Mouse (Mus musculus) midbrain, embryonic 14.5 days (tissue): ENCODE measurements around the gene Evi5l. TPM values are rescaled to one million over a fixed set of nuclear protein-coding genes. Genes with fewer than 3 reads are reported as not detected.

Experiments used
- ATAC-seq: fragments of 200-750 bp; cut with Nextera tagmentation; 2 replicates; pipeline ENCODE4 v1.8.0; 2017; ENCODE audit warnings: moderate number of reproducible peaks, moderate library complexity; ENCODE audit not compliant: low FRiP score, low TSS enrichment
- DNase-seq: peaks from one replicate; pipeline ENCODE4 v3.0.0-alpha.2; 2015
- H3K27ac ChIP-seq: fragments of 300-500 bp; sonication (generic); replicated peaks from 2 replicates; pipeline ENCODE4 v1.5.1; 2014; ENCODE audit warnings: mild to moderate bottlenecking, low read depth, low read length, moderate library complexity
- H3K27me3 ChIP-seq: fragments of 300-500 bp; sonication (generic); 2 replicates; pipeline ENCODE4 v1.6.1; 2014; ENCODE audit warnings: low read length, control low read depth, mixed read lengths; ENCODE audit not compliant: control insufficient read depth, insufficient read depth
- H3K36me3 ChIP-seq: fragments of 300-500 bp; sonication (generic); 2 replicates; pipeline ENCODE4 v1.6.1; 2014; ENCODE audit warnings: low read length, control low read depth; ENCODE audit not compliant: control insufficient read depth, insufficient read depth
- H3K4me1 ChIP-seq: fragments of 300-500 bp; sonication (generic); 2 replicates; pipeline ENCODE4 v1.6.1; 2014; ENCODE audit warnings: mild to moderate bottlenecking, antibody characterized with exemption, low read length, control low read depth; ENCODE audit not compliant: control insufficient read depth, insufficient read depth
- H3K4me2 ChIP-seq: fragments of 300-500 bp; sonication (generic); 2 replicates; pipeline ENCODE4 v1.6.1; 2014; ENCODE audit warnings: mild to moderate bottlenecking, low read length, moderate library complexity
- H3K4me3 ChIP-seq: fragments of 300-500 bp; sonication (generic); replicated peaks from 2 replicates; pipeline ENCODE4 v1.5.1; 2014; ENCODE audit warnings: low read depth, low read length
- H3K9ac ChIP-seq: fragments of 300-500 bp; sonication (generic); replicated peaks from 2 replicates; pipeline ENCODE4 v1.6.1; 2014; ENCODE audit warnings: mild to moderate bottlenecking, low read length, moderate library complexity
- H3K9me3 ChIP-seq: fragments of 300-500 bp; sonication (generic); 2 replicates; pipeline ENCODE4 v1.6.1; 2016; ENCODE audit warnings: low read length, control low read depth, mixed read lengths; ENCODE audit not compliant: control insufficient read depth
- WGBS: fragments of 180-500 bp; shearing (Covaris S2); extraction: QIAGEN DNeasy Blood & Tissue Kit; methylation state at CpG from one replicate; pipeline ENCODE4 v1.1.7; 2014; 5-methylcytosine and 5-hydroxymethylcytosine counted together
- polyA plus RNA-seq: library from polyadenylated mRNA; unstranded; fragments of >200 nt; fragmentation: Nextera tagmentation; extraction: Ambion mirVana; gene quantifications from 2 replicates; pipeline ENCODE4 v1.2.1, GENCODE M21; 2014

Gene Evi5l
- polyA plus RNA-seq, 1 experiment from 2014 or later: 93.6 TPM

DNA sequence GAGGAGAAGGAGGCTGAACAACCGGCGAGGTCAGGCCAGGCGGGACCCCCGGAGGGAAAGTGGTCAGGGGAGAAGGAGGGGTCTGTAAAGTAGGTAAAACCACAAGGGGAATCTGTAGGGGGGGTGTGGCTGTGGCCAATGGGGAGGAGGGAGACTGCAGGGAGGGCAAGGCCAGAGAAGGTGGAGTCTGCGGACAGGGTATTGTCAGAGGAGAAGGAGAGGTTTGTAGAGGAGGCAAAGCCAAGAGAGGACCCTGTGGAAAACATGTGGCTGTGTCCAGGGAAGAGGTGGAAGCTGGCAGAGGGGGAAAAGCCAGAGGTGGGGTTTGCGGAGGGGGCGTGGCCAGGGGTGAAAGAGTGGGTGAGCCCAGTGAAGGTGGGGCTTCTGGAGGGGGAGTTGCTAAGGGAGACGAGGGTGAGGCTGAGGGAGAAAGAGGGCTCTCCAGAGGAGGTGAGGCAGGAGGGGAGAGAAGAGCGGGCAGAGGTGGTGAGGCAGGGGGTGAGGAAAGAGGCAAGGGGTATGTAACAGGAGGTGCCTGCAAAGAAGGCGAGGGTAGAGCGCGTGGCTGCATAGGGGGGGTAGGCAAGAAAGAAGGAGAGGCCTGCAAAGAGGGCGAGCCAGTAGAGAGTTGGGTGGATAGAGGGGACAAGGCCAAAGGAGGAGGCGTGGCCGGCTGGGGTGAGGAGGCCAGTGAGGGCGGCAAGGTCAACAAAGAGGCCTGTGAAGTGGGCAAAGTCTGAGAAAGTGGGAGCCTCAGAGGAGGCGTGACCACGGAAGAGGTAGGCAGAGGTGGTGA lies 47.0 kb downstream of the Evi5l start:
- 4% methylated on average over 18 of the region's 18 CpGs for WGBS
- no peaks in the 10 kb centered on the region for H3K9me3 ChIP-seq
- peaks cover 41% of the 10 kb centered on the region for H3K4me1 ChIP-seq
- H3K9ac ChIP-seq: peak overlapping the region; percentile 66
- ATAC-seq (0 out of 2 replicates have a peak, but pooled peaks have one; percentile 4), DNase-seq (peak; percentile 63)
- H3K27me3 ChIP-seq: no peaks in the 10 kb centered on the region
- peaks cover 40% of the 10 kb centered on the region for H3K36me3 ChIP-seq
- H3K4me3 ChIP-seq: peak overlapping the region; percentile 46
- H3K4me2 ChIP-seq: peak overlapping the region; percentile 96
- peak overlapping the region; percentile 55 for H3K27ac ChIP-seq

DNA sequence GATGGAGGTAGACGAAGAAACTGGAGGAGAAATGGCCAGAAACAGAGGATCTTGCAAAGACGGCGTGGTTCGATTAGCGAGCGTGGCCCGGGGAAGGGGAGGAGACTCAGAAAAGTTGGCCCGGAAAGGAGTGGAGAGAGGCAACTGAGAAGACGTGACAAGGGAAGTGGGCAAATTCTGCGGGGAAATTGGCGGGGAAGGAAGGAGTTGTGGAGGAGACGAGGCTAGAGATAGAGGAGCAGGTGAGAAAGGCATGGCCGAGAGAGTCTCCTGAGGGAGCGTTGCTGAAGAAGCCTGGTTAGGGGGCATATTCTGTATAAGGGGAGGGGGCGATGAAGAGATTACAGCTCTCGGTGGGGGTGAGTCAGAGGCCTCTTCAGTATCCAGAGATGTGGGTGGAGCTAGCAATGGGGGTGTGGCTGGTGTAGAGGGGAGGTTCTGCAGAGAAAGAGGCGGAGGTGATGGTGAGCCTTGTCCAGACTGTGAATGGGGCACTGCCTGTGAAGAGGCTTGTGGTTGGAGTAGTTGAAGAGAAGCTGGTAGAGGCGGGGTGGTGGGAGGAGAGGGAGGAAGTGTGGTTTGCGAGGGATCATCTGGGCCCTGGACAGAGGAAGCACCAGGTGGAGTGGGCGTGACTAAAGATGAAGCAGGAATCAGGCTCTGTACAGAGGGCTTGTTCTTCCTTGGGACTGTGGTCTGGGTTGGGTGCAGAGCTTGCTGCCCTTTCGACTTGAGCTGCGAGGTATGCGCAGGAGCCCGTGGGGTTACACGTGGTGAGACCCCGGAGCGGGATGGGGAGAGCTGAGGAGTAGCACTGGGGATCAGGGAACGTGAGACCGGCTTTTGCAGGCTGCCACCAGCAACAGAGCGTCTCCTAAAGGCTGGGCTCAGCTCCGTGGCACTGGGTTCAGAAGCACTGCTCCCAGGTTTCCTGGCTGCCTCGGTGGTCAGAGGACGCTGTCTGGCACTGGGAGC lies 47.9 kb downstream of the Evi5l start:
- DNase-seq (no peak), ATAC-seq (no peak)
- peaks cover 41% of the 10 kb centered on the region for H3K4me1 ChIP-seq

DNA sequence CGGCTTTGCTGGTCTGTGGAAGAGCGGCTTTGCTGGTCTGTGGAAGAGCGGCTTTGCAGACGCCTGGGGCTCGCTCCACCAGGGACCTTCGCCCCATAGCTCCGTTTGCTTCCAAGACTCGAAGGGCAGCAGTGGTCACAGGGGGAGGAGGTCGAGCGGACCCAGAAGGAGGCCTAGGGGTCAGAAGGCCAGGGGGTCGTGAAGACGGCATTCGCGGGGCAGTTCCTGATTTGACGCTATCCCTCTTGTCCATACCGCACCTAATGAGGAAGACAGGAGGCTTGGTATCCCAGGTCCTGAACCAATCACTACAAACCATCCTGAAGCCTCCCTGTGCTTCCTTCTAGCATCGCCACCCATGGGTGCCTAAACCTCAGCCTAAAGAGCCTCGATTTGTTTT lies 49.9 kb downstream of the Evi5l start:
- H3K4me3 ChIP-seq: peak overlapping the region; percentile 63
- H3K9ac ChIP-seq: peak overlapping the region; percentile 97
- H3K27me3 ChIP-seq: no peaks in the 10 kb centered on the region
- ATAC-seq (peak; percentile 12; the same call in 1 of the 2 replicates), DNase-seq (peak; percentile 35)
- peak overlapping the region; percentile 96 for H3K4me2 ChIP-seq
- H3K9me3 ChIP-seq: no peaks in the 10 kb centered on the region
- 3% methylated on average over 18 of the region's 18 CpGs for WGBS
- H3K36me3 ChIP-seq: peaks cover 16% of the 10 kb centered on the region
- H3K27ac ChIP-seq: peak overlapping the region; percentile 93
- peaks cover 41% of the 10 kb centered on the region for H3K4me1 ChIP-seq

More for the DNA sequence above, 47.9 kb downstream of the Evi5l start:
- Histone ChIP-seq H3K27ac (peak overlapping the region; percentile 55), H3K9me3 (no peaks in the 10 kb centered on the region), H3K9ac (peak overlapping the region; percentile 66), H3K4me3 (peak overlapping the region; percentile 46), H3K36me3 (peaks cover 36% of the 10 kb centered on the region), H3K27me3 (no peaks in the 10 kb centered on the region), H3K4me2 (peak overlapping the region; percentile 96)
- 16% methylated on average over 33 of the region's 33 CpGs for WGBS

DNA sequence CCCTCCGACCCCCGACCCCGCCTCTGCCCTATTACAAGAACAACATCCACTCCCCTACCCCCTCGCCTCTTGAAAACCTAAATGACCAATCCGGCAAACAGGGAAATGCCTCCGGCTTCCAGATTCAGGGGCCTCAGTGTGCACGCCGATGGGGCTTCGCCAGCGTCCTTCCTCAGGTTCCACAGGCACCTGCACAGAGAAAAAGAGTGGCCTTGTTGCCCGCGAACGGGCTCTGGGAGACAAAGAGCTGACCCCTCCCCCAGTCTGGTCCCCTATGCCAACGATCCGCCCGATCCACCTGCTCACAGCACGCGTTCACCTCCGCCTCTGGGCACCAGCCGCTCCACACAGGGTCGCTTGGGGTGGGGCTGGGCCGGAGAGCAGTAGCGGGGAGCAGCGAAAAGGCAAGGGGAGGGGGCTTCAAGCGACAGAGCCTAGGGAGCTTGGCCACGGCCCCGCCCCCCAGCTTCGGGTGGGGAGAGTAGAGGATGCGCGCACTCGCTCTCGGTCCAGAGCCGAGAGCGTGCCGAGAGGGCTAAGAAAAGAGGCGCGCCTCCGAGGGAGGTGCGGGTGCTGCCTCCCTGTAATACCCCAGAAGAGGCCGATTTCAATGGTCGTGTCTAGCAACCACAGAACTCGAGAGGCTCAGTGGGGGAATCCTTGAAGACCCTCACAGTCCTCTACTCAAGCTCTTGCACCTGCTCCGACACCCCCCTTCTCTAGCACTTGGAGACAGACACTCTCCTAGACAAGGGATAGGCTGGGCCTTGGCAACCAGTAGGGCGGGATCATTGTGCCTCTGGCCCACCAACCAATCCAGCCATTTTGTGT lies 50.6 kb downstream of the Evi5l start, which contains the start of gene Prr36:
Gene Prr36, minus strand, starts transcription at position 669 of the 831 bp plus-strand sequence.
- no peaks in the 10 kb centered on the region for H3K27me3 ChIP-seq
- H3K27ac ChIP-seq: peak within 1 kb of the TSS; percentile 93
- peaks cover 41% of the 10 kb centered on the region for H3K4me1 ChIP-seq
- no peaks in the 10 kb centered on the region for H3K9me3 ChIP-seq
- H3K36me3 ChIP-seq: peaks cover 13% of the 10 kb centered on the region
- DNase-seq (peak; percentile 93), ATAC-seq (peak; percentile 90)
- WGBS: under 1% methylated on average over 41 of the region's 44 CpGs
- H3K9ac ChIP-seq: peak within 1 kb of the TSS; percentile 97
- peak within 1 kb of the TSS; percentile 96 for H3K4me2 ChIP-seq
- peak within 1 kb of the TSS; percentile 63 for H3K4me3 ChIP-seq

DNA sequence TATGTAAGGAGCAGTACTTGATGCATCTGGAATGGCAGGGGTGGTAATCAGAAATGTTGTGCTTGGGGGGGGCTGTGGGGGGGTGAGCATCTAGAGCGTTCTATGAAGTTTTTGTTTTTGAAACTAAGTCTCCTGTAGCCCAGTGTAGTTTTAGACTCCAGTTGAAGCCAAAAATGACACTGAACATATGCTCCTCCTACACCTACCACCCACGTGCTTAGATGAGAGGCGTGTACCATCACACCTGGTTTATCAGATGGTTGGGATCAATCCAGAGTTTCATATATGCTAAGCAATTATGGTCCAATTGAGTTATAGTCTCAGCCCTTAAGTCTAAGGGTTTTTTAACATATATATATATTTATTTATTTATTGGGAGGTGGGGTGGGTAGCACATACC lies 53.2 kb downstream of the Evi5l start:
- H3K4me2 ChIP-seq: no peak overlapping the region
- peaks cover 10% of the 10 kb centered on the region for H3K36me3 ChIP-seq
- no peaks in the 10 kb centered on the region for H3K9me3 ChIP-seq
- peaks cover 20% of the 10 kb centered on the region for H3K4me1 ChIP-seq
- H3K27me3 ChIP-seq: no peaks in the 10 kb centered on the region
- ATAC-seq (no peak), DNase-seq (no peak)
- H3K4me3 ChIP-seq: no peak overlapping the region
- H3K27ac ChIP-seq: no peak overlapping the region
- 99% methylated on average over 3 of the region's 3 CpGs for WGBS
- no peak overlapping the region for H3K9ac ChIP-seq

DNA sequence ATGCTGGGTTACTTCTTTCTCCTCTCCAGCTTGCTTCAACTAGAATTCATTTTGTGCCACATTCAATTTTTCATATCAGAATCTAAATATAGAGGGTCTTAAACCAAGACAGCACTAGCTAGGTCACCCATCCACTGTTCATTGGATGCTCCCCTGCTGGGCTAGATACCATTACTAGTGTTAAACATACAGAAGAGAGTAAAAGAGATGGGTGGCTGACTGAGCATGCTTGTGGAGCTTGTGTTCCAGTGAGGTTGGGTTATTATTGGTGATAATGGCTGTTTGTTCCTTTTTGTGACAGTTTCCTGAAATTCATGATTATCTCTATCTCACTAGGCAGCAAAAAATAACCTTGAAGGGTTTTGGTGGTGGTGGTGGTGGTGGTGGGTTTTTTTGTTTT lies 55.7 kb downstream of the Evi5l start:
- Histone ChIP-seq H3K4me3 (no peak overlapping the region), H3K9me3 (no peaks in the 10 kb centered on the region), H3K27me3 (peaks cover 5% of the 10 kb centered on the region; the same call in 1 of the 2 replicates), H3K4me1 (peaks cover 10% of the 10 kb centered on the region), H3K4me2 (no peak overlapping the region), H3K36me3 (no peaks in the 10 kb centered on the region), H3K27ac (no peak overlapping the region), H3K9ac (no peak overlapping the region)
- DNase-seq (no peak), ATAC-seq (no peak)

DNA sequence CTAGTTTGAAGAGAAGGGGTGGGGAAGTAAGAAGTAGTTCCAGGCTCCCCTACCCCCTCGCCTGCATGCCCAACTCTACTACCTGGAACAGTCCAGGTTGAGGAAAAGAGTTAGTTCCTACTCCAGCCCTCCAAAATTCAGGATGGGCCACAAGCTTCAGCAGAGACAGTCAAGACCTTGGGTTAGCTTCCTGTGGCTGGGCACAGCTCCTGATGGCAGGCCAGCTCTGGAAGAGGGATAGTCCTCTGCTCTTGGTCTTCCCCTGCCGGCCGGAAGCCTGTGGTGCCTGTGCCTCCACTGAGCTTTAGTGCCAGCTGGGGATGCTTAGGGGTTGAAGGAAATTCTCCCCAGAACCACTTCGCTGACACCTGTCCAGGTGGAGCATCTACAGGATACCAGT lies 60.0 kb downstream of the Evi5l start:
- H3K27ac ChIP-seq: no peak overlapping the region
- H3K4me2 ChIP-seq: peak overlapping the region; percentile 35
- H3K36me3 ChIP-seq: no peaks in the 10 kb centered on the region
- H3K27me3 ChIP-seq: peaks cover 10% of the 10 kb centered on the region; the same call in 1 of the 2 replicates
- 20% methylated on average over 4 of the region's 4 CpGs for WGBS
- H3K9ac ChIP-seq: no peak overlapping the region
- DNase-seq: no peak
- no peaks in the 10 kb centered on the region for H3K9me3 ChIP-seq
- H3K4me1 ChIP-seq: peaks cover 4% of the 10 kb centered on the region; the same call in 1 of the 2 replicates
- ATAC-seq: no peak
- no peak overlapping the region for H3K4me3 ChIP-seq
